In genomic region chr1:105669700-105670099, GRCm38 (mm10) we compare ENCODE assay signal across 16 mouse cellular contexts.
"Had no signal": no experiment of that assay in that cellular context is flagged by ENCODE, and none has a peak within 500 bp of the region (broad histone marks: within the 10 kb centered on the region; RNA-seq: fewer than 3 reads in every experiment).

No protein-coding gene starts in this region.

- H3K9ac ChIP-seq: liver, embryonic 13.5 days; liver, embryonic 15.5 days; liver, postnatal 0 days; lung, embryonic 14.5 days; midbrain, embryonic 13.5 days; midbrain, embryonic 15.5 days; neural tube, embryonic 12.5 days; stomach, embryonic 15.5 days had no signal

- H3K36me3 ChIP-seq: liver, embryonic 13.5 days; midbrain, embryonic 13.5 days; midbrain, embryonic 15.5 days; neural tube, embryonic 12.5 days; stomach, embryonic 15.5 days had no signal

- H3K9me3 ChIP-seq: liver, embryonic 13.5 days; liver, embryonic 15.5 days; midbrain, embryonic 13.5 days; midbrain, embryonic 15.5 days; neural tube, embryonic 12.5 days; stomach, embryonic 15.5 days had no signal

- ATAC-seq: liver, postnatal 0 days; midbrain, embryonic 13.5 days; midbrain, embryonic 15.5 days had no signal

- H3K27ac ChIP-seq: liver, embryonic 13.5 days; liver, embryonic 15.5 days; macrophage; midbrain, embryonic 13.5 days; midbrain, embryonic 15.5 days; neural tube, embryonic 12.5 days; stomach, embryonic 15.5 days; stomach, postnatal 0 days had no signal

- H3K27me3 ChIP-seq: liver, embryonic 13.5 days; liver, embryonic 15.5 days; midbrain, embryonic 13.5 days; midbrain, embryonic 15.5 days; neural tube, embryonic 12.5 days; stomach, embryonic 15.5 days had no signal

- H3K4me3 ChIP-seq: liver, embryonic 13.5 days; liver, embryonic 15.5 days; midbrain, embryonic 13.5 days; midbrain, embryonic 15.5 days; neural tube, embryonic 12.5 days; stomach, embryonic 15.5 days had no signal

- H3K4me2 ChIP-seq: liver, embryonic 11.5 days; liver, embryonic 13.5 days; liver, embryonic 15.5 days; lung, embryonic 14.5 days; midbrain, embryonic 11.5 days; midbrain, embryonic 13.5 days; midbrain, embryonic 15.5 days; neural tube, embryonic 12.5 days; stomach, embryonic 15.5 days had no signal

- DNase-seq: liver, embryonic 13.5 days; liver, postnatal 0 days; lung, embryonic 14.5 days; right cerebral cortex, postnatal 14 days; thymus, adult 2 months; thymus, postnatal 25 days; thymus, postnatal 4 days had no signal
